Mouse (Mus musculus): ENCODE data around the gene Cngb1.

Cngb1 gene

GRCm38 (mm10) chr8:95323201-95323600 lies 16.8 kb upstream of the Cngb1 start:
- DNase-seq = no peak

DNA sequence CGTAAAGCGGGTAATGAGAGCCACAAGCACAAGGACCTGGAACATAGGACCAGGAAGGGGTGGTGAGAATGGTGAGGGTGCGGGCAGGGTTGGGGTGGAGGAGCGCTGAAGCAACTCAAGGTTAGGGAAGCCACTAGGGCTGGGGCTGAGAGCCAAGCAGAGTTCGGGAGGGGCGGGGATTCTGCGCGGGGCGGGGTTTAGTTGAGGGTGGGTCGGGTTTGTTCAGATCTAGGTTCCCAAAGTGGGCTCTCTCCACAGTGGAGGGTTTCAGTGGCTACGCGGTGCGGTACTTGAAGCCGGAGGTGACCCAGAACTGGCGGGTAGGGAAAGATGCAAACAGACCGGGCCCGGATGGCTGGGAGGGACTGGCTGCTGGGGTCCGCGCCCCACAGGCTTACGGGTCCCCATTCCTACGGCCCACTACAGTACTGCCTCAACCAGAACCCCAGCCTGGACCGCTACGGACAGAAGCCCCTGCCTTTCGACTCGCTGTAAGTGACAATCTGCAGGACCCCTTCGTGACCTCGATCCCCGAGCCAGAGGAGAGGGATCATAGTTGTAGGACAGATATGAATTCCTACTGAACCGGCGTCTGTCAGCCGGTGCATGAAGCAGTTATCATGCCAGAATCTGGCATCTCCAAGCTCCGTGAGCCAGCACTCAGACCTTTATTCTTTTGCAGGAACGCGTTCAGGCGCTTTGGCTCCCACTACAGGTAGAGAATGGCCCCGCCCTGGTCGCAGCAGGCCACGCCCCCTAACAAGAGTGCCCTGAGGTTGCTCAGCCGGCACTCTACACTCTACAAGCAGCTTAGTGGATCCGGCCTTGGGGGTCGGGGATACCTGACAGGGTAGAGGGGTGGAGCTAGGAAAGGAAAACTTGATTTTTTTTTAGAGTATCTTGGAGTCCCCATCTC lies 14.1 kb upstream of the Cngb1 start:
- peak; percentile 87 for DNase-seq

- DNase-seq = no peak
Measured at GRCm38 (mm10) chr8:95315350-95315749, 9.0 kb upstream of the Cngb1 start.

- DNase-seq = no peak
Measured at GRCm38 (mm10) chr8:95314707-95315106, 8.3 kb upstream of the Cngb1 start.

GRCm38 (mm10) chr8:95313857-95314256 lies 7.5 kb upstream of the Cngb1 start:
- no peak for DNase-seq

- no peak for DNase-seq
Measured at GRCm38 (mm10) chr8:95312836-95313235, 6.5 kb upstream of the Cngb1 start.

- DNase-seq = no peak
Measured at GRCm38 (mm10) chr8:95310342-95310970, 4.1 kb upstream of the Cngb1 start, which contains the start of gene Tepp. Gene Tepp, plus strand, starts transcription at chr8:95310566.

GRCm38 (mm10) chr8:95305526-95305925 lies 859 bp downstream of the Cngb1 start:
- no peak for DNase-seq

DNA sequence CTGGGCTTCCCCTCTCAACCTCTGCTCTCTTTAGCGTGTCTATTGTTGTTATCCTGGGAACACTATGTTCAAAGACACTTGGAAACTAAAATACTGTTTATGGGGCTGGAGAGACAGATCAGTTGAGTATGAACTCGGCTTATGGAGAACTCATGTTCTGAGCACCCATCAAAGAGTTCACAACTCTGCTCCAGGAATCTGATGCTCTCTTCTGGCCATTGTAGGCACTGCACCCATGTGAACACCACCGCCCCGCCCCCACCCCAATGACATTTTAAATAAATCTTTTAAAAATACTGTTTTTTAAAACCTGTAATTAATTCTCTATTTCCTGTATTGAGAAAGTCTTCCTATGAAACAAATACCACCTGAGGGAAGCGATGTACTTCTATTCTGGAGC lies 4.0 kb downstream of the Cngb1 start:
- DNase-seq = peak; percentile 53

- peak; percentile 68 for DNase-seq
Measured at GRCm38 (mm10) chr8:95293891-95294290, 12.5 kb downstream of the Cngb1 start.

- peak; percentile 93 for DNase-seq
Measured at GRCm38 (mm10) chr8:95293172-95293571, 13.2 kb downstream of the Cngb1 start.

- DNase-seq = no peak
Measured at GRCm38 (mm10) chr8:95289066-95289650, 17.2 kb downstream of the Cngb1 start.

DNA sequence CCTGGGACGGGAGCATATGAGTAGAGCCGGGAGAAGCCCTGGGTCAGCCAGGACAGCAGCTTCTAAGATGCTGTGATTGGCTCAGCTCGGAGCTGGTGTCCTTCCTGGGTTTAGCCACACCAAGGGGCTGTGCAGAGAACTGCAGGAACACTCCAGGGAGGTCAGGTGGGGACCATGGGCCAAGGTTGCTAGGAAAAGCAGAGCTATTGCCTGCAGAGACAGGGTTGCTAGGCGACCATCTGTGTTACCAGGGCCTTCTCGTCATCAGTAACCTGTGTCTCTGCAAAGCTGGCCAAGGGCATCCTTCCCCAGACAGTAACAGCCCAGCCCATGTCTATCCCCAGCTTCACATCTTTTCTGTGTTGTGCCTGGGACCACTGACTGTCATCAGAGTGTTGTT lies 24.9 kb downstream of the Cngb1 start:
- DNase-seq = no peak

GRCm38 (mm10) chr8:95272871-95273270 lies 33.5 kb downstream of the Cngb1 start:
- peak; percentile 38 for DNase-seq

- DNase-seq = no peak
Measured at GRCm38 (mm10) chr8:95271841-95272240, 34.5 kb downstream of the Cngb1 start.

DNA sequence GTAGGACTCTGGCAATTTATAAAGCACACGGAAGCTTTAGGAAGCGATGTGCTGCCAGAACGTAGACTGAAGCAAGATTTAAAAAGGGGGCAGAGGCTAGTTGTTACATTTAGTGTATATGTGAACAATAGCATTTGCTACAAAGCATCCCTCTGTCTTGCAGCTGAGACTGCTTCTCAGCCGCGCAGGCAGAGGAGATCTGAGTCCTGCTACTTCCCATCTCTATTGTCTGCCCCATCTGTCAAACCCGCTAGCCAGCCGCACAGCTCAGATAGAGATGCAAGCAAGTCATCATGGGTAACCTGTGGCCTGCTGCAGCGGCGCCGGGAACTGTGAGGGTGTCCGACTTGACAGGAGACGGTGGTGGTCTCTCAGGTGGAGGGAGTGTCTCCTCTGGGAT lies 35.9 kb downstream of the Cngb1 start:
- no peak for DNase-seq

DNA sequence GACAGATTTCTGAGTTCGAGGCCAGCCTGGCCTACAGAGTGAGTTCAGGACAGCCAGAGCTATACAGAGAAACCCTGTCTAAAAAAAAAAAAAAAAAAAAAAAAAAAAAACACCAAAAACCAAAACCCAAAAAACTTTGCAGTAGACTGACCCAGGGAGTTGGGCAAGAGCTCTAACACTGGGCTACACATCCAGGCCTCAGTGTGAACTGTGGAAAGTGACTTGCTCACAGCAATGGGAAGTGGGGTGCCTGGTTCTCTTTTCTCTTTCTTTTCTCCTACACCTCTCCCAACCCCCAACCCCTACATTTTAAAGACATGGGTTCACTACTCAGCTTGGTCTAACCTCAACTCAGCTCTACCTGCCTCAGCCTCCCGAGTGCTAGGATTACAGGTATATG lies 44.2 kb downstream of the Cngb1 start:
- no peak for DNase-seq

DNA sequence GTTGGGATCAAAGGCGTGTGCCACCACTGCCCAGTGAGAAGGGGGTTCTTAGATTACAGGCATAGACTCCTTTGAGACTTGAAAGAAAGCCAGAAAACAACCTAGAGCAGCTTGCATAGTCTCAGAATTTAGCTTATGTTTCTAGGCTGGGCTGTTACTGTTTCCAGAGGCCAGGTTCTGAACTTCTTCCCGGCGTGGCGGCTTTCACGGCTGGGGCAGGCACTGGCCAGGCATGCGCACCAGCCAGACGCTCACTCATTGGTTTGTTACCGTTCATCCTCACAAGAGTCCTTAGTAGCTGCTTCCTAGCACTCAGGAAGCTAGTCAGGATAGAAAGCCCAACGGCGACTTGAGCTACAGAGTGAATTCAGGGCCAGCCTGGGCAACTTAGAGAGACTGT lies 50.8 kb downstream of the Cngb1 start:
- no peak for DNase-seq

DNA sequence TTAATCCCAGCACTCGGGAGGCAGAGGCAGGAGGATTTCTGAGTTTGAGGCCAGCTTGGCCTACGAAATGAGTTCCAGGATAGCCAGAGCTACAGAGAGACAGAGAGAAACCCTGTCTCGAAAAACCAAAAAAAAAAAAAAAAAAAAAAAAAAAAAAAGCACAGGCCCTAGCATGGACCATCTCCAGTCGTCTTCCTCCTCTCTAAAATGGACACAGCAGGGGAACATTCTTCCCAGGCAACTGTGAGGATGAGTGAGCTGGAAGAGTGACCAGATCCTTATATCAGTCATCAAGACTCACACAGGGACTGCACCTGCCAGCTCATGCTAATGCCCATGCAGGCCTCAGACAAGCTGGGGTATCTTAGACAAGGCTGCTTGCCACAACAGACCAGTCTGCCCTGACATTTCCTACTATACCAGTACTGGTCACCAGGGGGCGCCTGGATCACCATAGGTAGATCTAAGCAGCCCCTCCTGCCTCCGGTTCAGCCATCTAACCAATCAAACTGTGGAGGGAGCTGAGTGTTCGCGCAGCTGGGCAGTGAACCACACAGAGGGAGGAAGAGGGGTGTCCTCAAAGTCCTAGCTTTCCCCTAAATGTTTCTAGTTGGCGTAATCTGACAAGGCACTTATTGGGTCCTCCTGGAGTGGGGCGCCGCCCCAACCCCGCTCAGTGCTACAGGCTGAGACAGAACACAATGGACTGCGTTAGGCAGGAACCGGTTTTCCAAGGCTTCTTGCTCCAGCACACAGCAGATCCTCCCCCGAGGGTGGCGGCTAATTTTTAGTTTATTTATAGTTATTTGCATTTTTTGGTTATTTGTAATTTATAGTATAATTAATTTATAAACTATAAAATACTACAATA lies 51.6 kb downstream of the Cngb1 start:
- DNase-seq = peak; percentile 98

DNA sequence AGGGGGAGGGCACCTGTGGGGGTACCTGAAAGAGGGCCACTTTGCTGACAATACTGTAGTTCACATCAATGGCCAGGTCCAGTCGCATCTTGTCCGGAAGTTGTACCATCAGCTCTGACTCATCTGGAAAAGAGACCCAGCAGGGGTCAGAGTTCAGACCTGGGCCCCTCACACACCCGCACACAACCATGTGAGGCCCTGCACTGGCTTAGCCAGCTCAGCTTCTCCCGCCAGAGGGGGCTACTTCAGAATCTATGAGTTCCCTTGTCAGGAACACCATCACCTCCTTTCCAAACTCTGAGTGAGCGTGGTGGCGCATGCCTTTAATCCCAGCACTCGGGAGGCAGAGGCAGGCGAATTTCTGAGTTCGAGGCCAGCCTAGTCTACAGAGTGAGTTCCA lies 54.3 kb downstream of the Cngb1 start:
- DNase-seq = no peak

- peak; percentile 28 for DNase-seq
Measured at GRCm38 (mm10) chr8:95249847-95250246, 56.5 kb downstream of the Cngb1 start.

GRCm38 (mm10) chr8:95247277-95247676 lies 59.1 kb downstream of the Cngb1 start:
- DNase-seq = no peak

DNA sequence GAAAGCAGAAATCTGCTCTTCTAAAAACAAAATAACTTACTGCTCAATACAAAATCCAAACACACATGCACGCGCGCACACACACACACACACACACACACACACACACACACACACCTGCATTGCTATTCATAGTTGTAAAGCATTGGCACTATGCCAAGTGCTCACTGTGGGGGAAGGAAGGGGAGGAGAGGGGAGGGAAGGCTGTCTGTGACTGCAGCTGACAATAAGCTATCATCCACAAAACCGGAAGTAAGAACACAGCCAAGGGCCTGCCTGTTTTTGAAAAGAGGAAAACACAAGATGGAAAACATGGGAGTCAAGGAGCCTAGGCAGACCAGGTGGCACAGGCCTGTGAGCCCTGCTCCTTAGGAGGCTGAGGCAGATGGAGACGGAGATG lies 61.2 kb downstream of the Cngb1 start:
- DNase-seq = peak; percentile 77

All from kidney, postnatal 14 days (tissue).